Mouse (Mus musculus) brain, embryonic 14.5 days (tissue): Measurements from ENCODE around the gene Tarbp2.

Source experiments
- CTCF ChIP-seq: fragments of 200-500 bp; IDR thresholded peaks from 2 replicates; pipeline ENCODE4 v1.5.1; 2012; ENCODE audit warnings: inconsistent platforms, mild to moderate bottlenecking, moderate library complexity, borderline replicate concordance; ENCODE audit not compliant: insufficient read depth, insufficient read length; ENCODE audit errors: extremely low read depth
- POLR2A ChIP-seq: fragments of 200-500 bp; IDR thresholded peaks from 2 replicates; pipeline ENCODE4 v1.6.1; 2012; ENCODE audit warnings: mild to moderate bottlenecking, inconsistent platforms, borderline replicate concordance; ENCODE audit not compliant: poor library complexity, insufficient read depth, insufficient read length, severe bottlenecking; ENCODE audit errors: extremely low read depth

DNA sequence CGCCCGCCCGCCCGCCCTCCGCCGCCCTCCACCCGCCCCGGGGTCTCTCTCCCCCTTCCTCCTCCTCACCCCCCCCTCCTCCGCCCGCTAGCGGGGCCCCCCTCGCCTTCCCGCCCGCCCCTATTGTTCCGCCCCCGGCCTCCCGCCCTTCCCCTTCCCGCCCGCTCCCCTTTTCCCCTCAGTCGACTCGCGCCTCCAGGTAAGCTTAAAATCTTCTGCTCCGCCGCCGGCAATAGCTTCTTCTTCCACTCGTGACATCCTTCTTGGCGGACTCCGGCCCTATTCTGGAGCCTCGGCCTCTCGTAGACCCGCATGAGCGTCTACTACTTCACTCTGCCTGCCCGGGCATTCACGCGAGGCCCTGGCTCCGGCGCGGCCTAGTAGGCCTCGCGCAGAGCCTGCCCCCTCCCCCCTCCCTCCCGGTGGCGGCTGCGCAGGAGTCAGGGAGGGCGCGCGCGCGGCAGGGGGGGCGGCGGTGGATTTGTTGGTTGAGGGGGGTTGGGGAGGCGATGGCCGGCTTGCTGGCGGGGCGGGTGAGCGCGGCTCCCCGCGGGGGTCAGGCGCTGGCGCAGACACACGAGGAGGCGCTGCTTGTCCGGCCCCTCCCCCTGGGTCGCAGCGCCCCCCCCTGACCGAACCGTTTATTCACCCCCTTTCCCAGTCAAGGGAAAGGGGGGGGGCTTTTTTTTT, 47.2 kb upstream of the Tarbp2 start:
- TF ChIP-seq POLR2A (no peak), CTCF (no peak)
